Mouse (Mus musculus): ENCODE measurements around the gene Dcaf11. TPM values are rescaled to one million over a fixed set of nuclear protein-coding genes. Genes with fewer than 3 reads are reported as not detected.

Gene Dcaf11
- total and polyA plus RNA-seq, 3 experiments = 24.3 to 37.9 TPM; not detected in 1

- TF ChIP-seq TBP (IDR thresholded peaks at IDR 0.05; ENCODE audit: low read depth, low read length) (no peak), POLR2AphosphoS2 (IDR thresholded peaks at IDR 0.05; ENCODE audit: low read length) (no peak)
These were observed 26.3 kb downstream of the Dcaf11 start (continued) for GRCm38 (mm10) chr14:55586149-55586548.

- no peak overlapping the region for H3K9ac ChIP-seq (ENCODE audit: control insufficient read depth, low read depth, low read length, poor library complexity, severe bottlenecking)
- H3K4me3 ChIP-seq (ENCODE audit: control insufficient read depth in 1 of 2, insufficient read depth in 1 of 2, low read depth in 2 of 2, low read length in 2 of 2) = no peak overlapping the region
- H3K27ac ChIP-seq (ENCODE audit: control insufficient read depth, low read depth, low read length) = no peak overlapping the region
- H3K27me3 ChIP-seq (ENCODE audit: control insufficient read depth in 1 of 2, insufficient read depth in 2 of 2, low read length in 2 of 2) = no peaks in the 10 kb centered on the region
- H3K36me3 ChIP-seq (ENCODE audit: control insufficient read depth in 1 of 2, insufficient read depth in 2 of 2, low read length in 2 of 2) = peaks cover 0 to 30% of the 10 kb centered on the region in 2 experiments; a peak in 2 of 4 replicates
- no peaks in the 10 kb centered on the region for H3K9me3 ChIP-seq (replicated peaks; ENCODE audit: insufficient read depth, low read length)
- H3K4me1 ChIP-seq (ENCODE audit: control insufficient read depth in 1 of 2, insufficient read depth in 2 of 2, low read length in 2 of 2) = peaks cover 3 to 44% of the 10 kb centered on the region in 2 experiments
- DNase-seq (ENCODE audit: low read depth, low spot score) = no peak
- peaks cover 30% of the 10 kb centered on the region for H3K79me2 ChIP-seq (ENCODE audit: control insufficient read depth, insufficient read depth, low read length, poor library complexity)
- no peak for TF ChIP-seq USF1 (IDR thresholded peaks at IDR 0.05; ENCODE audit: low read depth, low read length)
These were observed 29.5 kb downstream of the Dcaf11 start for GRCm38 (mm10) chr14:55589271-55589670.

- peak overlapping the region; percentile 80 to 94 for H3K4me3 ChIP-seq (ENCODE audit: control insufficient read depth in 1 of 2, insufficient read depth in 1 of 2, low read depth in 2 of 2, low read length in 2 of 2)
- H3K27me3 ChIP-seq (ENCODE audit: control insufficient read depth in 1 of 2, insufficient read depth in 2 of 2, low read length in 2 of 2) = no peaks in the 10 kb centered on the region
- no peaks in the 10 kb centered on the region for H3K9me3 ChIP-seq (replicated peaks; ENCODE audit: insufficient read depth, low read length)
- DNase-seq (ENCODE audit: low read depth, low spot score) = peak; percentile 35
- TF ChIP-seq RCOR1 (IDR thresholded peaks at IDR 0.05; ENCODE audit: low read depth, low read length) = 0 out of 2 replicates have a peak, but pooled peaks have one; percentile 8
- TF ChIP-seq CHD2 (IDR thresholded peaks at IDR 0.05; ENCODE audit: low read length) = no peak
- H3K36me3 ChIP-seq (ENCODE audit: control insufficient read depth in 1 of 2, insufficient read depth in 2 of 2, low read length in 2 of 2) = peaks cover 3 to 30% of the 10 kb centered on the region in 2 experiments; a peak in 3 of 4 replicates
- H3K79me2 ChIP-seq (ENCODE audit: control insufficient read depth, insufficient read depth, low read length, poor library complexity) = peaks cover 24% of the 10 kb centered on the region
- H3K9ac ChIP-seq (ENCODE audit: control insufficient read depth, low read depth, low read length, poor library complexity, severe bottlenecking) = peak overlapping the region; percentile 65
- H3K27ac ChIP-seq (ENCODE audit: control insufficient read depth, low read depth, low read length) = peak overlapping the region; percentile 35; the same call in 1 of the 2 replicates
- peaks cover 3 to 44% of the 10 kb centered on the region in 2 experiments for H3K4me1 ChIP-seq (ENCODE audit: control insufficient read depth in 1 of 2, insufficient read depth in 2 of 2, low read length in 2 of 2)
These were observed 30.1 kb downstream of the Dcaf11 start for GRCm38 (mm10) chr14:55589771-55590448.

- Histone ChIP-seq H3K9ac (ENCODE audit: control insufficient read depth, low read depth, low read length, poor library complexity, severe bottlenecking) (peak within 1 kb of the TSS; percentile 82), H3K4me1 (ENCODE audit: control insufficient read depth in 1 of 2, insufficient read depth in 2 of 2, low read length in 2 of 2) (peaks cover 3 to 39% of the 10 kb centered on the region in 2 experiments), H3K27me3 (ENCODE audit: control insufficient read depth in 1 of 2, insufficient read depth in 2 of 2, low read length in 2 of 2) (no peaks in the 10 kb centered on the region), H3K9me3 (replicated peaks; ENCODE audit: insufficient read depth, low read length) (no peaks in the 10 kb centered on the region), H3K27ac (ENCODE audit: control insufficient read depth, low read depth, low read length) (peak within 1 kb of the TSS; percentile 86), H3K36me3 (ENCODE audit: control insufficient read depth in 1 of 2, insufficient read depth in 2 of 2, low read length in 2 of 2) (peaks cover 3 to 25% of the 10 kb centered on the region in 2 experiments; a peak in 3 of 4 replicates), H3K4me3 (ENCODE audit: control insufficient read depth in 1 of 2, insufficient read depth in 1 of 2, low read depth in 2 of 2, low read length in 2 of 2) (peak within 1 kb of the TSS; percentile 80 to 94), H3K79me2 (ENCODE audit: control insufficient read depth, insufficient read depth, low read length, poor library complexity) (peaks cover 24% of the 10 kb centered on the region)
- DNase-seq (ENCODE audit: low read depth, low spot score) = peak; percentile 98
- no peak for TF ChIP-seq SMC3 (IDR thresholded peaks at IDR 0.05; ENCODE audit: low read depth, low read length)
- TF ChIP-seq MYB (IDR thresholded peaks at IDR 0.05; ENCODE audit: low read depth, low read length) = no peak
- TF ChIP-seq KAT2A (conservative IDR thresholded peaks at IDR 0.05; ENCODE audit: low read depth, low read length) = no peak
- no peak for TF ChIP-seq MAZ (IDR thresholded peaks at IDR 0.05; ENCODE audit: low read depth, low read length)
- no peak for TF ChIP-seq ZNF384 (IDR thresholded peaks at IDR 0.05; ENCODE audit: low read depth, low read length)
- no peak for TF ChIP-seq MEF2A (IDR thresholded peaks at IDR 0.05; ENCODE audit: extremely low read depth, insufficient replicate concordance, low read depth, low read length, poor library complexity, severe bottlenecking)
- peak; percentile 18; the same call in 1 of the 2 replicates for TF ChIP-seq NELFE (IDR thresholded peaks at IDR 0.05; ENCODE audit: low read depth, low read length)
- TF ChIP-seq POLR2AphosphoS2 (IDR thresholded peaks at IDR 0.05; ENCODE audit: low read length) = peak; percentile 74
- TF ChIP-seq CHD1 (IDR thresholded peaks at IDR 0.05; ENCODE audit: low read depth, low read length) = no peak
- TF ChIP-seq TBP (IDR thresholded peaks at IDR 0.05; ENCODE audit: low read depth, low read length) = no peak
- no peak for TF ChIP-seq ZKSCAN1 (IDR thresholded peaks at IDR 0.05; ENCODE audit: low read depth, low read length)
- peak; percentile 54 to 66; a peak in 2 of 4 replicates for TF ChIP-seq POLR2A (IDR thresholded peaks at IDR 0.05; ENCODE audit: control insufficient read depth in 1 of 2, insufficient read depth in 1 of 2, low read depth in 1 of 2, low read length in 2 of 2, poor library complexity in 1 of 2)
- TF ChIP-seq CTCF (IDR thresholded peaks at IDR 0.05 in 2 of 3, conservative IDR thresholded peaks at IDR 0.05 in 1 of 3; ENCODE audit: control insufficient read depth in 1 of 3, insufficient read depth in 1 of 3, low read depth in 2 of 3, low read length in 3 of 3, poor library complexity in 1 of 3, severe bottlenecking in 1 of 3) = no peak
- no peak; the same call in 1 of the 2 replicates for TF ChIP-seq MAX (IDR thresholded peaks at IDR 0.05; ENCODE audit: low read length)
- no peak for TF ChIP-seq TAL1 (IDR thresholded peaks at IDR 0.05; ENCODE audit: low read length)
- TF ChIP-seq JUND (IDR thresholded peaks at IDR 0.05; ENCODE audit: low read depth, low read length) = no peak
- TF ChIP-seq ETS1 (IDR thresholded peaks at IDR 0.05; ENCODE audit: low read depth, low read length) = 0 out of 2 replicates have a peak, but pooled peaks have one; percentile 56
- TF ChIP-seq MYC (IDR thresholded peaks at IDR 0.05; ENCODE audit: low read depth, low read length) = no peak
- no peak for TF ChIP-seq RAD21 (IDR thresholded peaks at IDR 0.05; ENCODE audit: low read depth, low read length)
These were observed 31.0 kb downstream of the Dcaf11 start, which contains the start of gene Psme2 for GRCm38 (mm10) chr14:55590748-55591330. Gene Psme2 (minus strand): TSS chr14:55591113.

Measured in MEL (cell line).